Mouse (Mus musculus): ENCODE measurements around the gene Agap1. TPM values are rescaled to one million over a fixed set of nuclear protein-coding genes. Genes with fewer than 3 reads are reported as not detected.
A peak's percentile ranks its signal among the peaks of the same experiment; 100 is the strongest.

Gene Agap1
- polyA plus RNA-seq, 1 experiment from 2014 or later = 72.2 TPM

- DNase-seq (ENCODE audit: low spot score) = no peak
- H3K4me1 ChIP-seq (replicated peaks; ENCODE audit: control insufficient read depth, insufficient read depth, low read length) = peaks cover 27% of the 10 kb centered on the region
- H3K27ac ChIP-seq = no peak overlapping the region
- no peaks in the 10 kb centered on the region for H3K27me3 ChIP-seq (ENCODE audit: control insufficient read depth, insufficient read depth, low read length)
- H3K9ac ChIP-seq = no peak overlapping the region
- 65% methylated on average over 11 of the region's 11 CpGs for WGBS
- no peak overlapping the region for H3K4me2 ChIP-seq (replicated peaks)
- no peaks in the 10 kb centered on the region for H3K9me3 ChIP-seq (ENCODE audit: control insufficient read depth, low read length)
- H3K36me3 ChIP-seq (replicated peaks; ENCODE audit: control insufficient read depth, insufficient read depth) = no peaks in the 10 kb centered on the region
- H3K4me3 ChIP-seq (replicated peaks; ENCODE audit: low read length) = no peak overlapping the region
- ATAC-seq (ENCODE audit: low FRiP score) = no peak
Measured at GRCm38 (mm10) chr1:89878496-89878895, 423.9 kb downstream of the Agap1 start.

- no peak overlapping the region for H3K4me3 ChIP-seq (replicated peaks; ENCODE audit: low read length)
- H3K9me3 ChIP-seq (ENCODE audit: control insufficient read depth, low read length) = no peaks in the 10 kb centered on the region
- H3K4me2 ChIP-seq (replicated peaks) = no peak overlapping the region
- no peaks in the 10 kb centered on the region for H3K36me3 ChIP-seq (replicated peaks; ENCODE audit: control insufficient read depth, insufficient read depth)
- peaks cover 27% of the 10 kb centered on the region for H3K4me1 ChIP-seq (replicated peaks; ENCODE audit: control insufficient read depth, insufficient read depth, low read length)
- ATAC-seq (ENCODE audit: low FRiP score) = no peak
- H3K27me3 ChIP-seq (ENCODE audit: control insufficient read depth, insufficient read depth, low read length) = no peaks in the 10 kb centered on the region
- 5% methylated on average over 8 of the region's 8 CpGs for WGBS
- no peak overlapping the region for H3K27ac ChIP-seq
- no peak for DNase-seq (ENCODE audit: low spot score)
- H3K9ac ChIP-seq = no peak overlapping the region
Measured at GRCm38 (mm10) chr1:89880193-89880592, 425.6 kb downstream of the Agap1 start.

GRCm38 (mm10) chr1:89880834-89881233 is 426.2 kb downstream of the Agap1 start:
- WGBS = 44% methylated on average over 10 of the region's 10 CpGs
- ATAC-seq (ENCODE audit: low FRiP score) = peak; percentile 28; the same call in 1 of the 2 replicates
- Histone ChIP-seq H3K4me3 (replicated peaks; ENCODE audit: low read length) (no peak overlapping the region), H3K27me3 (ENCODE audit: control insufficient read depth, insufficient read depth, low read length) (no peaks in the 10 kb centered on the region), H3K27ac (no peak overlapping the region), H3K9me3 (ENCODE audit: control insufficient read depth, low read length) (no peaks in the 10 kb centered on the region), H3K4me1 (replicated peaks; ENCODE audit: control insufficient read depth, insufficient read depth, low read length) (peaks cover 27% of the 10 kb centered on the region), H3K9ac (no peak overlapping the region), H3K4me2 (replicated peaks) (no peak overlapping the region), H3K36me3 (replicated peaks; ENCODE audit: control insufficient read depth, insufficient read depth) (no peaks in the 10 kb centered on the region)
- DNase-seq (ENCODE audit: low spot score) = no peak

- H3K36me3 ChIP-seq (replicated peaks; ENCODE audit: control insufficient read depth, insufficient read depth) = peaks cover 20% of the 10 kb centered on the region
- no peak overlapping the region for H3K9ac ChIP-seq
Measured at GRCm38 (mm10) chr1:89884335-89884734, 429.7 kb downstream of the Agap1 start.

GRCm38 (mm10) chr1:89885696-89886095 is 431.1 kb downstream of the Agap1 start:
- H3K9me3 ChIP-seq (ENCODE audit: control insufficient read depth, low read length) = no peaks in the 10 kb centered on the region
- DNase-seq (ENCODE audit: low spot score) (no peak), ATAC-seq (ENCODE audit: low FRiP score) (no peak)
- H3K27ac ChIP-seq = no peak overlapping the region
- no peak overlapping the region for H3K9ac ChIP-seq
- H3K4me1 ChIP-seq (replicated peaks; ENCODE audit: control insufficient read depth, insufficient read depth, low read length) = 0 out of 2 replicates have a peak, but pooled peaks cover under 1% of the 10 kb centered on the region
- H3K4me2 ChIP-seq (replicated peaks) = no peak overlapping the region
- 51% methylated on average over 4 of the region's 4 CpGs for WGBS
- no peaks in the 10 kb centered on the region for H3K27me3 ChIP-seq (ENCODE audit: control insufficient read depth, insufficient read depth, low read length)
- peaks cover 31% of the 10 kb centered on the region for H3K36me3 ChIP-seq (replicated peaks; ENCODE audit: control insufficient read depth, insufficient read depth)
- no peak overlapping the region for H3K4me3 ChIP-seq (replicated peaks; ENCODE audit: low read length)

More at GRCm38 (mm10) chr1:89884335-89884734, 429.7 kb downstream of the Agap1 start:
- WGBS = 91% methylated on average over 8 of the region's 8 CpGs
- Histone ChIP-seq H3K4me3 (replicated peaks; ENCODE audit: low read length) (no peak overlapping the region), H3K27me3 (ENCODE audit: control insufficient read depth, insufficient read depth, low read length) (no peaks in the 10 kb centered on the region), H3K27ac (no peak overlapping the region), H3K4me1 (replicated peaks; ENCODE audit: control insufficient read depth, insufficient read depth, low read length) (peaks cover 6% of the 10 kb centered on the region; the same call in 1 of the 2 replicates), H3K4me2 (replicated peaks) (no peak overlapping the region), H3K9me3 (ENCODE audit: control insufficient read depth, low read length) (no peaks in the 10 kb centered on the region)
- no peak for ATAC-seq (ENCODE audit: low FRiP score)
- DNase-seq (ENCODE audit: low spot score) = no peak

GRCm38 (mm10) chr1:89891400-89891799 is 436.8 kb downstream of the Agap1 start:
- ATAC-seq (ENCODE audit: low FRiP score) (no peak), DNase-seq (ENCODE audit: low spot score) (no peak)
- Histone ChIP-seq H3K4me1 (replicated peaks; ENCODE audit: control insufficient read depth, insufficient read depth, low read length) (peaks cover 11% of the 10 kb centered on the region), H3K9ac (no peak overlapping the region), H3K9me3 (ENCODE audit: control insufficient read depth, low read length) (no peaks in the 10 kb centered on the region), H3K27ac (no peak overlapping the region), H3K4me3 (replicated peaks; ENCODE audit: low read length) (no peak overlapping the region), H3K36me3 (replicated peaks; ENCODE audit: control insufficient read depth, insufficient read depth) (peaks cover 39% of the 10 kb centered on the region), H3K4me2 (replicated peaks) (no peak overlapping the region), H3K27me3 (ENCODE audit: control insufficient read depth, insufficient read depth, low read length) (no peaks in the 10 kb centered on the region)
- WGBS = 78% methylated on average over 6 of the region's 6 CpGs

- H3K9ac ChIP-seq = no peak overlapping the region
- H3K27ac ChIP-seq = no peak overlapping the region
- WGBS = 11% methylated on average over 7 of the region's 7 CpGs
- no peaks in the 10 kb centered on the region for H3K27me3 ChIP-seq (ENCODE audit: control insufficient read depth, insufficient read depth, low read length)
- H3K4me1 ChIP-seq (replicated peaks; ENCODE audit: control insufficient read depth, insufficient read depth, low read length) = peaks cover 11% of the 10 kb centered on the region
- no peak overlapping the region for H3K4me2 ChIP-seq (replicated peaks)
- no peaks in the 10 kb centered on the region for H3K9me3 ChIP-seq (ENCODE audit: control insufficient read depth, low read length)
- peaks cover 38% of the 10 kb centered on the region for H3K36me3 ChIP-seq (replicated peaks; ENCODE audit: control insufficient read depth, insufficient read depth)
- H3K4me3 ChIP-seq (replicated peaks; ENCODE audit: low read length) = no peak overlapping the region
- DNase-seq (ENCODE audit: low spot score) = no peak
- peak; percentile 39; the same call in 1 of the 2 replicates for ATAC-seq (ENCODE audit: low FRiP score)
Measured at GRCm38 (mm10) chr1:89892281-89892680, 437.7 kb downstream of the Agap1 start.

GRCm38 (mm10) chr1:89895801-89896200 is 441.2 kb downstream of the Agap1 start:
- H3K4me2 ChIP-seq (replicated peaks) = no peak overlapping the region
- H3K4me3 ChIP-seq (replicated peaks; ENCODE audit: low read length) = no peak overlapping the region
- peaks cover 11% of the 10 kb centered on the region for H3K4me1 ChIP-seq (replicated peaks; ENCODE audit: control insufficient read depth, insufficient read depth, low read length)
- H3K27ac ChIP-seq = no peak overlapping the region
- ATAC-seq (ENCODE audit: low FRiP score) (no peak), DNase-seq (ENCODE audit: low spot score) (no peak)
- H3K36me3 ChIP-seq (replicated peaks; ENCODE audit: control insufficient read depth, insufficient read depth) = peaks cover 8% of the 10 kb centered on the region; the same call in 1 of the 2 replicates
- WGBS = 87% methylated on average over 5 of the region's 5 CpGs
- no peaks in the 10 kb centered on the region for H3K27me3 ChIP-seq (ENCODE audit: control insufficient read depth, insufficient read depth, low read length)
- H3K9ac ChIP-seq = no peak overlapping the region
- H3K9me3 ChIP-seq (ENCODE audit: control insufficient read depth, low read length) = no peaks in the 10 kb centered on the region

- Histone ChIP-seq H3K36me3 (replicated peaks; ENCODE audit: control insufficient read depth, insufficient read depth) (no peaks in the 10 kb centered on the region; the same call in 1 of the 2 replicates), H3K9ac (no peak overlapping the region), H3K4me1 (replicated peaks; ENCODE audit: control insufficient read depth, insufficient read depth, low read length) (no peaks in the 10 kb centered on the region), H3K4me2 (replicated peaks) (no peak overlapping the region), H3K27ac (no peak overlapping the region), H3K9me3 (ENCODE audit: control insufficient read depth, low read length) (no peaks in the 10 kb centered on the region), H3K4me3 (replicated peaks; ENCODE audit: low read length) (no peak overlapping the region), H3K27me3 (ENCODE audit: control insufficient read depth, insufficient read depth, low read length) (no peaks in the 10 kb centered on the region)
- 89% methylated on average over 2 of the region's 2 CpGs for WGBS
- DNase-seq (ENCODE audit: low spot score) (no peak), ATAC-seq (ENCODE audit: low FRiP score) (no peak)
Measured at GRCm38 (mm10) chr1:89899036-89899435, 444.4 kb downstream of the Agap1 start.

Data from hindbrain, embryonic 14.5 days (tissue).